Mouse (Mus musculus) embryo, embryonic 11.5 days (tissue): ENCODE measurements around the gene Cbarp.
A peak's percentile ranks its signal among the peaks of the same experiment; 100 is the strongest.

Experiments used
- DNase-seq: peaks from one replicate; pipeline ENCODE4 v3.0.0-alpha.2; 2012; ENCODE audit warnings: low read depth, low spot score

Gene Cbarp

GRCm38 (mm10) chr10:80140666-80141035, at the start of gene Cbarp:
Gene Cbarp, minus strand, starts transcription at chr10:80140835.
- no peak for DNase-seq

- no peak for DNase-seq
Measured at GRCm38 (mm10) chr10:80189999-80190398, 49.4 kb upstream of the Cbarp start.

GRCm38 (mm10) chr10:80188453-80189024, 47.9 kb upstream of the Cbarp start:
- DNase-seq, result no peak

GRCm38 (mm10) chr10:80187739-80188138, 47.1 kb upstream of the Cbarp start:
- DNase-seq, result no peak

GRCm38 (mm10) chr10:80186649-80187048, 46.0 kb upstream of the Cbarp start:
- no peak for DNase-seq

GRCm38 (mm10) chr10:80182547-80182946, 41.9 kb upstream of the Cbarp start:
- no peak for DNase-seq

GRCm38 (mm10) chr10:80180823-80181222, 40.2 kb upstream of the Cbarp start:
- DNase-seq, result no peak

- no peak for DNase-seq
Measured at GRCm38 (mm10) chr10:80180288-80180687, 39.7 kb upstream of the Cbarp start.

- peak; percentile 48 for DNase-seq
Measured at GRCm38 (mm10) chr10:80179068-80180051, 38.7 kb upstream of the Cbarp start, which contains the start of gene Efna2. Gene Efna2, plus strand, starts transcription at chr10:80179482.

GRCm38 (mm10) chr10:80177441-80178279, 37.0 kb upstream of the Cbarp start:
- DNase-seq, result no peak

GRCm38 (mm10) chr10:80176270-80176834, 35.7 kb upstream of the Cbarp start:
- no peak for DNase-seq

GRCm38 (mm10) chr10:80175536-80176269, 35.1 kb upstream of the Cbarp start:
- no peak for DNase-seq

GRCm38 (mm10) chr10:80174705-80175104, 34.1 kb upstream of the Cbarp start:
- DNase-seq, result no peak

- DNase-seq, result no peak
Measured at GRCm38 (mm10) chr10:80173955-80174640, 33.5 kb upstream of the Cbarp start.

GRCm38 (mm10) chr10:80173358-80173757, 32.7 kb upstream of the Cbarp start:
- DNase-seq, result no peak

GRCm38 (mm10) chr10:80172527-80173292, 32.1 kb upstream of the Cbarp start, which contains the start of gene 1600002K03Rik:
Gene 1600002K03Rik, plus strand, starts transcription at chr10:80172944.
- DNase-seq, result peak; percentile 83

GRCm38 (mm10) chr10:80171760-80172526, 31.3 kb upstream of the Cbarp start:
- no peak for DNase-seq

- no peak for DNase-seq
Measured at GRCm38 (mm10) chr10:80171252-80171651, 30.6 kb upstream of the Cbarp start.

GRCm38 (mm10) chr10:80170601-80171021, 30.0 kb upstream of the Cbarp start:
- DNase-seq, result no peak
